Mouse (Mus musculus) spleen, postnatal 4 days (tissue): ENCODE results near the gene Map3k7cl.

Experiments
- DNase-seq, 2 experiments: peaks; one replicate each; pipeline ENCODE4 v3.0.0; 2022; ENCODE audit warnings: low spot score in 2 of 2

The Map3k7cl gene

DNA sequence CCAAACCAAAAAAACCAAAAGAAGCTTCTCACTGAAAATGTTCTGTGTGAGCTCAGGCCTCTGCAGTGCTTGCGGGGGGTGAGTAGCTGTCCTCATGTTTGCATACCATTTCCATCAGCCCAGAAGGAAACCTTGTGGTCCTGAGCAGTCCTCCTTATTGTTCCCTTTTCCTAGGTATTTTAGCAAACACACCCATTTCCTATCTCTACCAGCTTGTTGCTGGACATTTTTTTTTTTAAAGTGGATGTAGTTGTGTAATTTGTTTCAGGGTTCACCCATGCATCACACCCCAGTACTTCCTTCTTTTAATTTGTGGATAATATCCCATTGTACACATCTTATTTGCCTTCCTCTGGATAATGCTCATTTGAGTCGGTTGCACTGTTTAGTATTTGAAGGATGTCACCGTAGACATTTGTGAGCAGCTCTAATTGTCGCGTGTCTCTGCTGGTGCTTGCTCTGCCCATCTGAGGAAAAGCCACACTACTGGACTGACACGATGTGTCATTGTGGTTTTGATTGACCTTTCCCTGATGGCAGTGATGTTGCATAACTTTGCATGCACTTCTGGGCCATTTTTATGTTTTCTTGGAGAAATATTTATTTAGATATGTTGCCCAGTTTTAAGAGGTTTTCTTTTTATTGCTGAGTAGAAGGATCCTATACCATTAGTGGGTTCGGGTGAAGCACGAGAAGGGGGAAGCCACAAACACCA lies 32.6 kb downstream of the Map3k7cl start:
- DNase-seq: no peak

DNA sequence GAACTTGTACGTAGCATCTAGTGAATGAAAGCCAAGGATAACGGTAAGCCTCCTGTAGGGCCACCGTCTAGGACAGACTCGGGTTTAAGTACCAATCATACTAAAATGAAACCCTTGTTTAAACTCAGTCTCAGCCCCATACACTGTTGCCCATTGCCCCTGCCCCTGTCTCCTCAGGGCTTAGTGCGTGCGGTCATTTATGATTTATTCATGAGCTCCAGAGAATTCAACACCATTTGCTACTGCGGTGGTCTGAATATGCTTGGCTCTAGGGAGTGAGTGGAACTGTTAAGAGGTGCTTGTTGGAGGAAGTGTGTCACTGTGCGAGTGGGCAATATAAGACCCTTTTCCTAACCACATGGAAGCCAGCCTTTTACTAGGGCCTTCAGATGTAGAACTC lies 34.7 kb downstream of the Map3k7cl start:
- DNase-seq: no peak

GRCm38 (mm10) chr16:87594145-87594544 lies 41.0 kb downstream of the Map3k7cl start:
- DNase-seq: no peak

GRCm38 (mm10) chr16:87595149-87595548 lies 42.0 kb downstream of the Map3k7cl start:
- no peak for DNase-seq

- no peak for DNase-seq
Measured at GRCm38 (mm10) chr16:87602717-87603526, 49.8 kb downstream of the Map3k7cl start.

- DNase-seq: no peak
Measured at GRCm38 (mm10) chr16:87604002-87604401, 50.9 kb downstream of the Map3k7cl start.

- DNase-seq: no peak
Measured at GRCm38 (mm10) chr16:87604883-87605282, 51.8 kb downstream of the Map3k7cl start.

DNA sequence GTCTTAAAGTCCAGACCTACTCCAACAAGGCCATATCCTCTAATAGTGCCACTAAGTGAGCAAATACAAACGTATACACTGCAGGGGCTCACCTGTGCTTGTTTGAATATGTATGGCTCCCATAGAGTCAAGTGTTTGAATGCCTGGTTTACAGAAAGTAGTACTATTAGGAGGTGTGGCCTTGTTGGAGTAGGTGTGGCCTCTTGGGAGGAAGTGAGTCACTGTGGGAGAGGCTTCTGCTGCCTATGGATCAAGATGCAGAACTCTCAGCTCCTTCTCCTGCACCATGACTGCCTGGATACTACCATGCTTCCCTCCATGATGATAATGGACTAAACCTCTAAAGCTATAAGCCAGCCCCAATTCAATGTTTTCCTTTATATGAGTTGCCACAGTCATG lies 54.3 kb downstream of the Map3k7cl start:
- DNase-seq: no peak

DNA sequence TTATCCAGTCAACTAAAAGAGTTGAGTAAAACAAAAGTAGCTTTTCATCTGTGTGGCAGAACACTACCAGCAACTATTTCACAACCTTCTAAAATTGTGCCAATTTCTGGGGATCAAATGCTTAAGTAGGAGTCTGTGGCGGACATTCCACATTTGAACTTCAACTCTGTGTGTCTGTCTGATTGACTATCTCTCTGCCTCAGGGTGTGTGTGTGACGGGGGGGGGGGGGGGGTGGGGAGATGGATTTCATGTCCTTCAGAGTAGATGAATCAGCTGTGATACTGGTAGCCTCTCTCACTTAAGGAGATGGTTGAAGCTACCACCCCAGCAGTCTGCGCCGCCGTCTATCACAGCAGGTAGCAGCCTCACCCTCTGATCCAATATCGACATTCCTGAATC lies 54.8 kb downstream of the Map3k7cl start:
- no peak for DNase-seq

GRCm38 (mm10) chr16:87610142-87610541 lies 57.0 kb downstream of the Map3k7cl start:
- DNase-seq: no peak

DNA sequence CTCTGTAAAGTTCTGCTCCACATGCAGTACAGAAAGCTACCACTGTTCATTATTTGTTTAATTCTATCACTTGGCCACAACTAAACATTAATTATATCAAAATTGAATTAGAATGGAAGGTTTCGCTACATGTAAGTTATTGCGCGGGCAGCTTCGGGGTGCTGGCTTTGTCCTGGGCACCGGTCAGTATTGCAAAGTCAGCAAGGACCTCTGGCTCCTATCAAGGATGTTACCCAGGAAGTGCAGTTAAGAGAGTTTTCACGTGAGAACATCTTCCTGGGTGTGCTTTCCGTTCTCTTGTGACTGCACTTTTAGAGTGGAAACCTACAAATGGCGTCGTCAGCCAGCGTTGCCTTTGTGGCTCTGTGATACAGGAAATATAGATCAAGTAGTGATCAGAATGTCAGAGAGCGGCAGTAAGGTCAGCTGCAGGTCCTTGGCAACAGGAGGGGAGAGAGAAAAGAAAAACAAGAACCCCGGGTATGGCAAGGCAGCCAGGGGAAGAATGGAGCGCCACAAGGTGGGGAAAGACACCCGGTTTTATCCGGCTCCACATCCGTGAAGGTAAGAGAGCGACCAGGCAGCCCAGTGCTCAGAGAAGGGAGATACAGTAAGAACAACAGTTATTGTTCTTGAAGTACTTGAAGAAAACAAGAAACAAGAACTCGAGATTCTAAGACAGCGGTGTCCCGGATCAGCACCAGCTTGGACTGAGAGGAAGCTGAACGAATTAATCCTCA lies 57.6 kb downstream of the Map3k7cl start:
- no peak for DNase-seq

DNA sequence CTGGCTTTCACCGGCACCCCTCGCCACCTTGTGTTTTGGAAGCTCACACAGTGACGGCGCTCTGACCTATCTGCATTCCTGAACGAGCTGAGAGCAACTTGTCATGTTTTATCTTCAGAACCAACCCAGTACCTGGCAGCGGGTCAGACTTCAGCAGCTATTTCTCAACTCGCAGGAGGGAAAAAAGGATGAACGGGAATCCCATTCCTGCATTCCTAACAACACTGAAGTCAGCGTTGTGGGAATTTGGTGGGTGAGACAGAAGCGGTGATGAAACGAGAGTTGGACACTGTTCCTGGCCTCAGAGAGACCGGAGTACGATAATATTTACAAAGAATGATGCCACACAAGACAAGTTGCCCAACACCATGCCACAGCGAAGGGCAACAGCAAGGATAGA lies 58.3 kb downstream of the Map3k7cl start:
- DNase-seq: no peak

DNA sequence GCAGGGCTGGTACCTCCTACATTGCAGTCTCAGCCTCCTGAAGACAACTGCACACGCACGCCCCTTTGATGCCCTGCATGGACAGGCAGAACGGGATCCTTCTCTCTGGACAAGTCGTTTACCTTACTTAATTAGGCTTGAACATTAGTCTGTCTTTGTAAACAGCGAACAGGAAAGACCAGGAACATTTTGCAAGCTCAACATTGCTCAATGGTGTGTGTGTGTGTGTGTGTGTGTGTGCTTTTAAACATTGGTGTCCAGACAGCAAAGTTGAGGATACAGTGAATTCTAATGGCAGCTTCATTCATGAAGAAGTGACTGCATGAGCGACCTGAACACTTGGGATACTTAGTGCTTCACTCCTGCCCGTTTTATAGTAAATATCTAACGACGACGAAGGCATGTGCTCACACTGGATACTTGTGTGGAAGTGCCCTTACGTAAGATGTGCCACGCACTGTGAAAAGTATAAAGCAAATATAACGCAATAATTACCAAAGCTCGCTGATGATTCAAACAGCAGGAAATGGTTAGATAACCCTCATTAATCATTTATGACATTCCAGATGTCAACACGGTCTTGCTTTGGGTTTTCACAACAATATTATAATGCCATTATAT lies 59.2 kb downstream of the Map3k7cl start:
- DNase-seq: no peak

DNA sequence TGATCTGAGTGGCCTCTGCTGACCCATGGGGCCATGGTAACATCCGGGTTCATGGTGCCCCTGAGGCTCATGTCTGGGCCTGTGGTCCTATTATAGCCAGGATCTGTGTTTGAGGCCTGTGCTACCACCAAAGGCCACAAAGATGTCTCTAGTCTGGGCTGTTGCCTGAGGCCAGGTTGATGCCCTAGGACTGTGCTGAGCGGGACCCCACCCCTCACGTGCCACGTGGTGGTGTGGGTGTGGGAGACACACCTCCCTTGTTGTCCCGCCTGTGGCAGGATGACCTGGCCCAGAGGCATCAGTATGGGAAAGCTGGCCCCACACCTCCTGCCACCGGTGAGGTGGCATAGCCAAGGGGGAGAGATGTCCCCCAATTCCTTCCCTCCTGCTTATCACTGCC lies 64.2 kb downstream of the Map3k7cl start:
- no peak for DNase-seq

GRCm38 (mm10) chr16:87621246-87621645 lies 68.1 kb downstream of the Map3k7cl start:
- no peak for DNase-seq

GRCm38 (mm10) chr16:87623881-87624280 lies 70.8 kb downstream of the Map3k7cl start:
- no peak for DNase-seq

GRCm38 (mm10) chr16:87624937-87625336 lies 71.8 kb downstream of the Map3k7cl start:
- no peak for DNase-seq

- peak in 1 of 2 experiments; percentile 43 for DNase-seq
Measured at GRCm38 (mm10) chr16:87625341-87625740, 72.2 kb downstream of the Map3k7cl start.

DNA sequence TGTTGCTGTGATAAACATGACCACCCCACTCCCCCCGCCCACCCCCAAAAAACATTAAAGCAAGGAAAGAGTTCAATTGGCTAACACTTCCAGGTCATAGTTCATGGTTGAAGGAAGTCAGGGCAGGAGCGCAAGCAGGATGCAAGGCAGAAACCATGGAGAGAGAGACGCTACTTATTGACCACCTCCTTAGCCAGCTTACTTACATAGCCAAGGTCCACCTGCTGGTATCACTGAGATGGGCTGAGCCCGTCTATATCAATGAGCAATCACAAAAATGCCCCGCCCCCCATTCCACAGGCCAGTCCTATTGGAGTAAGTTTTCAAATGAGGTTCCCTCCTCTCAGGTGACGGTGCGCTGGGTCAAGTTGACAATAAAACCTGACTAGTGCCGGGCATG lies 72.7 kb downstream of the Map3k7cl start:
- DNase-seq: no peak

DNA sequence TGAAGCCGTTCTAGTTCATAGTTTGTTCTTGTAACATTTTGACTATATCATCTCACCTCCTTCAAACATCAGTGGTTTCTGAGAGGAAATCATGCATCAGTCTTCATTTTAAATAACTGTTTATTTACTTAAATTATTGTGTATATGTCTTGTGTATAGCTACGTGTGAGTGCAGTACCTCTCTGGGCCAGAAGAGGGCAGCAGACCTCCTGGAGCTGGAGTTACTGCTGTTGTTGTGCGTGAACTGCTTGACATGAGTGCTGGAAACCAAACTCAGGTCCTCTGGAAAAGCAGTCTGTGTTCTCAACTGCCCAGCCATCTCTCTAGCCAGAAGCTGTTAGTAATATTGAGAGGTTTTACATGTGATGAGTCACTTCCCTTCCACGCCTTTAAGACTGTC lies 73.6 kb downstream of the Map3k7cl start:
- DNase-seq: no peak

- DNase-seq: no peak
Measured at GRCm38 (mm10) chr16:87634709-87635108, 81.6 kb downstream of the Map3k7cl start.

GRCm38 (mm10) chr16:87635213-87635755 lies 82.2 kb downstream of the Map3k7cl start:
- DNase-seq: no peak
